In genomic region chr11:109329331-109329730, GRCm38 (mm10) we compare ENCODE assay signal across 23 mouse cellular contexts. TPM values are rescaled to one million over a fixed set of nuclear protein-coding genes. Genes with fewer than 3 reads are reported as not detected.
DNase-seq lines count a peak whose midpoint lies in the region; ATAC-seq and TF ChIP-seq lines count a peak whose summit lies in the region.
"Had no signal": no experiment of that assay in that cellular context is flagged by ENCODE, and none has a peak within 500 bp of the region (broad histone marks: within the 10 kb centered on the region; RNA-seq: fewer than 3 reads in every experiment).

No protein-coding gene starts in this region.

- 45% methylated on average over 4 of the region's 4 CpGs for WGBS in kidney, postnatal 0 days

- H3K27ac ChIP-seq in kidney, postnatal 0 days = no peak overlapping the region
- H3K27ac ChIP-seq: embryonic facial prominence, embryonic 13.5 days; forebrain, embryonic 10.5 days; forebrain, embryonic 15.5 days; heart, embryonic 10.5 days; heart, embryonic 15.5 days; limb, embryonic 13.5 days; midbrain, embryonic 12.5 days; neural tube, embryonic 13.5 days had no signal

- no peak overlapping the region for H3K9ac ChIP-seq in kidney, postnatal 0 days (ENCODE audit: low read depth, low read length)
- H3K9ac ChIP-seq: embryonic facial prominence, embryonic 13.5 days; forebrain, embryonic 15.5 days; heart, embryonic 15.5 days; limb, embryonic 13.5 days; midbrain, embryonic 12.5 days; neural tube, embryonic 13.5 days had no signal

- no peaks in the 10 kb centered on the region for H3K36me3 ChIP-seq in kidney, postnatal 0 days (ENCODE audit: insufficient read depth, low read length)
- H3K36me3 ChIP-seq: embryonic facial prominence, embryonic 13.5 days; forebrain, embryonic 10.5 days; forebrain, embryonic 15.5 days; heart, embryonic 10.5 days; heart, embryonic 15.5 days; limb, embryonic 13.5 days; midbrain, embryonic 12.5 days; neural tube, embryonic 13.5 days had no signal

- ATAC-seq in kidney, postnatal 0 days (replicated peaks; ENCODE audit: low FRiP score, low read depth) = no peak
- ATAC-seq: forebrain, embryonic 15.5 days; hindbrain, embryonic 16.5 days had no signal

- no peaks in the 10 kb centered on the region for H3K4me1 ChIP-seq in kidney, postnatal 0 days (replicated peaks; ENCODE audit: insufficient read depth, low read length)

- H3K27me3 ChIP-seq in kidney, postnatal 0 days (ENCODE audit: insufficient read depth, low read length) = no peaks in the 10 kb centered on the region
- H3K27me3 ChIP-seq: embryonic facial prominence, embryonic 13.5 days; forebrain, embryonic 15.5 days; heart, embryonic 15.5 days; limb, embryonic 13.5 days; midbrain, embryonic 12.5 days; neural tube, embryonic 13.5 days had no signal

- no peak for TF ChIP-seq CTCF in kidney, postnatal 0 days (IDR thresholded peaks at IDR 0.05; ENCODE audit: low read depth)

- H3K4me3 ChIP-seq in kidney, postnatal 0 days (replicated peaks; ENCODE audit: low read depth, low read length) = no peak overlapping the region
- H3K4me3 ChIP-seq: embryonic facial prominence, embryonic 13.5 days; forebrain, embryonic 10.5 days; forebrain, embryonic 15.5 days; heart, embryonic 10.5 days; heart, embryonic 15.5 days; limb, embryonic 13.5 days; megakaryocyte, embryonic 14.5 days; midbrain, embryonic 12.5 days; neural tube, embryonic 13.5 days had no signal

- peak; percentile 15 for DNase-seq in adrenal gland, postnatal 14 days
- no peak for DNase-seq in adrenal gland, adult 18-20 months (ENCODE audit: low spot score in 2 of 2)
- DNase-seq in kidney, postnatal 0 days (ENCODE audit: low spot score) = peak; percentile 23
- DNase-seq in kidney, postnatal 4 days = no peak
- peak; percentile 59 for DNase-seq in MN1 (ENCODE audit: low spot score)
- DNase-seq in adipocyte (ENCODE audit: low spot score) = peak; percentile 68
- no peak for DNase-seq in spleen, postnatal 36 days (ENCODE audit: low spot score in 2 of 2)
- DNase-seq: cerebellum, postnatal 10 days; gastrocnemius, postnatal 25 days; heart, adult 11 months; lung, postnatal 4 days had no signal

- no peaks in the 10 kb centered on the region for H3K9me3 ChIP-seq in kidney, postnatal 0 days (replicated peaks; ENCODE audit: low read length)
- H3K9me3 ChIP-seq: embryonic facial prominence, embryonic 13.5 days; forebrain, embryonic 10.5 days; forebrain, embryonic 15.5 days; heart, embryonic 10.5 days; heart, embryonic 15.5 days; limb, embryonic 13.5 days; megakaryocyte, embryonic 14.5 days; midbrain, embryonic 12.5 days; neural tube, embryonic 13.5 days had no signal

- no peak overlapping the region for H3K4me2 ChIP-seq in kidney, postnatal 0 days (ENCODE audit: low read length)
- H3K4me2 ChIP-seq: embryonic facial prominence, embryonic 13.5 days; forebrain, embryonic 15.5 days; heart, embryonic 15.5 days; limb, embryonic 13.5 days; liver, embryonic 11.5 days; midbrain, embryonic 12.5 days; neural tube, embryonic 13.5 days had no signal

RNA-seq across cellular contexts. Expression of gene Rgs9, which starts 31.4 kb away (rescaled TPM):
- total RNA-seq in adrenal gland, postnatal 14 days (2021) = 4.5 and 7.4 TPM in 2 replicates
- total RNA-seq in adrenal gland, adult 18-20 months (2021) = 1 to 10 TPM; 4.6 to 5.1 TPM
- 0.99 and 1.1 TPM in 2 replicates for polyA plus RNA-seq in kidney, postnatal 0 days (2015; fragmentation: Nextera tagmentation; extraction: Ambion mirVana)
- total RNA-seq: gastrocnemius, adult 18-20 months had no signal

RNA-seq across cellular contexts. Expression of gene Gna13, which starts 33.3 kb away (rescaled TPM):
- 61.7 and 65.3 TPM in 2 replicates for total RNA-seq in adrenal gland, postnatal 14 days (2021)
- 10 to 100 TPM; 64.8 to 74.8 TPM for total RNA-seq in adrenal gland, adult 18-20 months (2021)
- polyA plus RNA-seq in kidney, postnatal 0 days (2015; fragmentation: Nextera tagmentation; extraction: Ambion mirVana) = 33.9 and 36.2 TPM in 2 replicates

Comparison
In these comparisons a context has a peak if more than half of its experiments do, and no peak if none do; other contexts are left out.
1. DNase-seq: peak in adrenal gland, postnatal 14 days (single experiment), kidney, postnatal 0 days (single experiment), MN1 (single experiment) and adipocyte (single experiment); none in adrenal gland, adult 18-20 months (0 of 2), kidney, postnatal 4 days (0 of 2) and spleen, postnatal 36 days (0 of 2).